Mouse (Mus musculus): ENCODE measurements at regions not wholly inside any gene's neighbourhood (a gene's known extent, or its start where the extent isn't known, plus 50 kb on each side); places are given as distances from the start of the nearest gene placed in this dataset.

- no peak for DNase-seq (ENCODE audit: extremely low spot score in 1 of 2, low spot score in 1 of 2)
These were observed 285.0 kb upstream of the Bmper start for GRCm38 (mm10) chr9:22937686-22938391.

GRCm38 (mm10) chr9:22944992-22945391 lies 277.9 kb upstream of the Bmper start:
- DNase-seq (ENCODE audit: extremely low spot score in 1 of 2, low spot score in 1 of 2): no peak

- no peak for DNase-seq (ENCODE audit: extremely low spot score in 1 of 2, low spot score in 1 of 2)
These were observed 277.4 kb upstream of the Bmper start for GRCm38 (mm10) chr9:22945426-22945955.

GRCm38 (mm10) chr9:22952571-22953442 lies 270.1 kb upstream of the Bmper start:
- no peak for DNase-seq (ENCODE audit: extremely low spot score in 1 of 2, low spot score in 1 of 2)

GRCm38 (mm10) chr9:22962269-22962815 lies 260.5 kb upstream of the Bmper start:
- no peak for DNase-seq (ENCODE audit: extremely low spot score in 1 of 2, low spot score in 1 of 2)

- DNase-seq (ENCODE audit: extremely low spot score in 1 of 2, low spot score in 1 of 2): no peak
These were observed 251.6 kb upstream of the Bmper start for GRCm38 (mm10) chr9:22971312-22971711.

GRCm38 (mm10) chr9:22976748-22977147 lies 246.1 kb upstream of the Bmper start:
- no peak for DNase-seq (ENCODE audit: extremely low spot score in 1 of 2, low spot score in 1 of 2)

GRCm38 (mm10) chr9:22979627-22980026 lies 243.2 kb upstream of the Bmper start:
- no peak for DNase-seq (ENCODE audit: extremely low spot score in 1 of 2, low spot score in 1 of 2)

- no peak for DNase-seq (ENCODE audit: extremely low spot score in 1 of 2, low spot score in 1 of 2)
These were observed 233.4 kb upstream of the Bmper start for GRCm38 (mm10) chr9:22989508-22989907.

- no peak for DNase-seq (ENCODE audit: extremely low spot score in 1 of 2, low spot score in 1 of 2)
These were observed 229.3 kb upstream of the Bmper start for GRCm38 (mm10) chr9:22993531-22993930.

GRCm38 (mm10) chr9:22995564-22995963 lies 227.3 kb upstream of the Bmper start:
- no peak for DNase-seq (ENCODE audit: extremely low spot score in 1 of 2, low spot score in 1 of 2)

- no peak for DNase-seq (ENCODE audit: extremely low spot score in 1 of 2, low spot score in 1 of 2)
These were observed 224.6 kb upstream of the Bmper start for GRCm38 (mm10) chr9:22998306-22998705.

GRCm38 (mm10) chr9:22999181-22999580 lies 223.7 kb upstream of the Bmper start:
- no peak for DNase-seq (ENCODE audit: extremely low spot score in 1 of 2, low spot score in 1 of 2)

- DNase-seq (ENCODE audit: extremely low spot score in 1 of 2, low spot score in 1 of 2): no peak
These were observed 222.7 kb upstream of the Bmper start for GRCm38 (mm10) chr9:23000200-23000599.

- DNase-seq (ENCODE audit: extremely low spot score in 1 of 2, low spot score in 1 of 2): no peak
These were observed 219.4 kb upstream of the Bmper start for GRCm38 (mm10) chr9:23003195-23004061.

- no peak for DNase-seq (ENCODE audit: extremely low spot score in 1 of 2, low spot score in 1 of 2)
These were observed 217.9 kb upstream of the Bmper start for GRCm38 (mm10) chr9:23005005-23005404.

- no peak for DNase-seq (ENCODE audit: extremely low spot score in 1 of 2, low spot score in 1 of 2)
These were observed 213.3 kb upstream of the Bmper start for GRCm38 (mm10) chr9:23009462-23010183.

- DNase-seq (ENCODE audit: extremely low spot score in 1 of 2, low spot score in 1 of 2): no peak
These were observed 211.4 kb upstream of the Bmper start for GRCm38 (mm10) chr9:23011316-23011959.

GRCm38 (mm10) chr9:23012130-23012529 lies 210.7 kb upstream of the Bmper start:
- no peak for DNase-seq (ENCODE audit: extremely low spot score in 1 of 2, low spot score in 1 of 2)

Measured in layer of hippocampus, postnatal 25 days (tissue).